Mouse (Mus musculus): ENCODE measurements around the gene Tbkbp1.

The Tbkbp1 gene

DNA sequence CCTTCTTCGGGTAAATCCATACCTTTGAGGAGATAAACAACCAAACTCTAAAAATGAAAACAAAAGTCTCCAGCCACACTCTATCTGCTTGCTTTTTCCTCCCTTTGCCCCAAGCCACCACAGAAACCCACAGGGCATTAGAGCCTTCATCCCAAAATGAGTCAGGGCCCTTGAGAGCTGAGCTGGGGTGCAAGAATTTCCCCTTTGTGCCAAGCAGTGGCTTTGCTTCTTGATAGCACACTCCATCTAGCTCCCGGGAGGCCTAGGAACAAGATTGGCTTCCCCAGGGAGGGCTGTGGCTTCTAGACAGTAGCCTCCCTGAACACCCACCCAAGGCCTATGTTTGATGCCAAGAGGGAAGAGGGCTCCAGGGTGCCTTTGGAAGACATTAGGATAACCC, 19.6 kb downstream of the Tbkbp1 start:
- in situ Hi-C loops (cut with MboI; ENCODE audit: unreplicated experiment in 2 of 2), result no loop called here

DNA sequence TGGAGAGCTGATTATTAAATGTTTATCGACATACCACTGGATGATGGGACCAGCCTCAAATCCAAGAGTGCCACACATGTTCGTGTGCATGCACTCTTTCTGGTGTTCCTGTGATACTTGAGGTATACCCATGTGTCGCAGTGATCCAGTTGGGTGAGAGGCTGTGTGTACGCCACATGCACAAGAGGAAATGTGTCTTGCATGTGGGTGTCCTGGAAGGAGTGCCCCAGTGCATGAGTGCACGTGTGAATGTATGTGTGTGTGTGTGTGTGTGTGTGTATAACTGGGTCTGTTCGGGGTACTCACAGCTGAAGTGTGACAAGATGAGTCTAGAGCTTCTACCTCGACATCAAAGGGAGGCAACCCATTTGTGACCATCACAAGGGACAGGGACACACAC, 21.0 kb downstream of the Tbkbp1 start:
- in situ Hi-C loops (cut with MboI; ENCODE audit: unreplicated experiment in 2 of 2), result no loop called here

DNA sequence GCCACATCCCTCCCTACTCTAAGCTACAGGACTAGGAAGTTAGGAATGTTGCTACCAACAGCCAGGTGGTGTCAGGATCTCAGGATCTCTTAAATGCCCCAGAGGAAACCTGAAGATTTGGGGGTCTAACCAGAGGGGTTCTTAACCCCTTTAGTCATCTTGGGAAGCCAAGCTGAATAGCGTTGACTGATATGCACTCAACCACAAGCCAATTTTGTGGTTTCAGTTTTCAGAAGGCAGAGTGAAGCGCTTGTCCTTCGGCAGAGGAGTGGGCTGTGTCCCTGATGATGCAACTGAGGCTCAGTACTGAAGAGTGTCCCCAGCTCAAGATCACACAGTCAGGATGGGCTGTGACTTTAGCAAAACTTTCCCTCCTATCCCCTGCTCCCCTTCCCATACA, 22.3 kb downstream of the Tbkbp1 start:
- in situ Hi-C loops (cut with MboI; ENCODE audit: unreplicated experiment in 2 of 2), result no loop called here

DNA sequence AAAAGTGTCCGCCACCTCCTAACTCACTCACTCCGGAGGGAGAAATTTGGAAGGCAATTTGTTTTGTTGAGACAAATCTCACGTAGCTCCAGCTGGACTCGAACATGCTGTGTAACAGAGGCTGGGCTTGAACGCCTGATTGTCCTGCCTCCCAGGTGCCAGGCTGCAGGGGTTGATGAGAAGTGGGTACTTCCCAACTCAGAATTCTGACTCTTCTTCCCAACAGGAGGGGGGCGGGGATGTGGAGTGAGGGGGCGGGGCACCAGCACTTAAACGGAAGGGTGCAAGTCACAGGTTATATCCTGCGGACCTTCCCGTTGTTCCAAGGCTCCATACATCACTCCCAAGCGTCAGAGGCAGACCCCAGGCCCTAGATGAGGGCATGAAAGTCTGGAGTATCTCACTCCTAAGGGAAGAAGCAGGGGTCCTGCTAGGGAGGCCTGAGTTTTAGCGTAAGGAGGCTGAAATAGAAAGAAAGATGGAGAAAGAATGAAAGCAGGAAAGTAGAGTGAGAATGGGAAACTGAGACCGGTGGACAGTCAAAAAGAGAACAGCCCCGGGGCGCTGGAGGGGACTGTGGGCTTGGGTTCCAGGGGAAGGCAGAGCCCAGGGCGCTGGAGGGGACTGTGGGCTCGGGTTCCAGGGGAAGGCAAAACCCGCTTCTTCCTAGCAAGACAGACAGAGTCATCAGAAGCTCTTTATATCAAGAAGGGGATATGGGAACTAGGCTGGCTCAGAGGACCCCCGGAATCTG, 23.6 kb downstream of the Tbkbp1 start:
- in situ Hi-C loops (cut with MboI; ENCODE audit: unreplicated experiment in 2 of 2), result no loop called here

DNA sequence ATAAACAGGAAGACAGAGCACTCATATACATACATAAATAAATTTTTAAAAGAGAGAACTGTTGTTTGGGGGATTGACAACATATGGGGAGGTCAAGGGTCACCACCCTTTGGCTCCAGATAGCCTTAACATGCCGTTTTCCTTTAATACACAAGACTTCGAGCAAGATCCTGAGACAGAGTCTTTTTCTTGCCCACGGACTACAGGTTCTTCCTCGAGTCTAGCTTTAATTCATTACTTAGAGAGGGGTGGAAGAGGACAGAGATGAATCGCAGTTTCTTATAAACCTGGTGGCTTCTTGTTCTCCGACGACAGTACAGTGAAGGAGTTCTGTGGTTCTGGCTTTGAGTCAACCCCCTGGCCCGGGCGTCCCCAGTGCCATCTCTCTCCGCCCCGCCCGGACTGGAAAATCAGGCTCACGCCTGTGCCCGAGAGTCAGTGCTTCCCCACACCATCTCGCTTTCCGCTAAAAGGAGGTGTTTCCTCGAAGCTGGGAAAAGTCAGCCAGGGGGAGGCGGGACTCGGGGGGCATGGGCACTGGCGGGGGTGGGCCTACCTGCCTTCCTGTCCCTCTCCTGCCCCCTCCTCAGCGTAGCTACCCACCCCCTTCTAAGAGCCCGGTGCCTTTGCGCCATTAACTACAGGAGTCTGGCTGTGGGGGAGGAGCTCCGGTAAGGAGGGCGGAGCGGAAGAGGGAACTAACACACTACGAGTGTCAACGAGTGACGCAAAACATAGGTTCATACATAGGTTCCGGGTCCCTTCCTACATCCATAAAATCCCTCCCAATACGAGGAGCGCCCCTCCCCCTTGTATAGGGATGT, 24.4 kb downstream of the Tbkbp1 start:
- in situ Hi-C loops (cut with MboI; ENCODE audit: unreplicated experiment in 2 of 2), result no loop called here

DNA sequence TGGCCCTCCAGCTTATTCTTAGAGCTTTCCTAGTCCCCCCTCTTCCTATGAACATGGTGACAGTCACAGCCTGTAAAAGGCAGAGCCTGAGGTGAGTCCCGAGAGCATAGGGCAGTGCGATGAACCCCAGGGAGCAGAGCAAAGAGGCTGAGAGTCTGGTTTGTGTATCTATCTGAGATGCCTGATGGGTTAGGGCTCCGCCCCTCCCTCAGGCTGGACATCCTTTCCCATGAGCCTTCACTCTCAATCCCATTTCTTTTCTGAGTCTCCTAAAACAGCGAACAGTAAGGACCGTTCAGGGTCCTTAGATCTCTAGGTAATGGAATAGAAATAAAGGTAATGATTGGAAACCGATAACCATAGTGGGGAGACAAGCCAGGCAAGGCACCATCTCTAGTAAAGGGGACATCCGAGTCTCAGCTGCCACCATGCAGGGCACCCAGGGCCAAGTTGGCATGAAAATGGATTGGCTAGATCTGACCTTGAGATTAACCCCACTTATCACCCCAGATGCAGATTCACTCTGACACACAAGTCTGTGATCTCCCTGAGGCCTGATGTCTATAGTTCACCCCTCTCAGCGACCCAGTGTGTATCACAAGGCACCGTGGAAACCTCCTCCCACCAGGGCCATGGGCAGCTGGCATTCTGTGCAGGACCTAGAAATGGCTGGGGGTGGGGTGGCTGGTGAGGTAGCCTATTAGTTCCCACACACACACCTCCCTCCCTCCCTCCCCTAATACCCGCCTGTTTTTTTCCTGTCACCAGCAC, 26.8 kb downstream of the Tbkbp1 start:
- in situ Hi-C loops (cut with MboI; ENCODE audit: unreplicated experiment in 2 of 2), result no loop called here

DNA sequence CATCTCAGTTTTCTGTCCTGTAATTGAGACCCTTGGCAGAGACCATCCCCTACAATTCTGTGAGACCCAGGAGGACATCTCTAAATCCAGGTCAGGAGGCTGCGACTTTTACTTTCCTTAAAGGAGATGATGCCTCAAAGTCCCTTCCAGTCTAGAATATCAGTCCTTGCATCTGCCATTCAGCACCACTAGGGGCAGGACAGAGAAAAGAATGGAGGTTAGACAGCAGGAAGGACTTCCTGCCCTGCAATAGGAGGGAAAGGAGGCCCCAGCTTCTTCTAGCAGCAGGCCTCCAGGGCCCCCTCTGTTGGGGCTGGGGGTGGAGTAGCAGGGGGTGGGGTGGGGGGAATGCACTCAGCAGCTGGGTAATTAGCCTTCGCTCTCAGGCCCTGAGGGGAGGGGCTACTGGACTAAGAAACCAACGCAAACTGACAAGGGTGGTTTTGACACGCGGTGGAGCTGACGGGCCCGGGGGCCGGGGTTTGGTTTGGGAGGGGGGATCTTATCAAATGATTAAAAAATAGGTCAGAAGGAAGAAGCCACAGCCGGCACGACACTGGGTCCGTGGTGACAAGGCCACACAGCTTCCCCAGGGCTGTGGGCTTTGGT, 27.9 kb downstream of the Tbkbp1 start:
- in situ Hi-C loops (cut with MboI; ENCODE audit: unreplicated experiment in 2 of 2), result no loop called here

DNA sequence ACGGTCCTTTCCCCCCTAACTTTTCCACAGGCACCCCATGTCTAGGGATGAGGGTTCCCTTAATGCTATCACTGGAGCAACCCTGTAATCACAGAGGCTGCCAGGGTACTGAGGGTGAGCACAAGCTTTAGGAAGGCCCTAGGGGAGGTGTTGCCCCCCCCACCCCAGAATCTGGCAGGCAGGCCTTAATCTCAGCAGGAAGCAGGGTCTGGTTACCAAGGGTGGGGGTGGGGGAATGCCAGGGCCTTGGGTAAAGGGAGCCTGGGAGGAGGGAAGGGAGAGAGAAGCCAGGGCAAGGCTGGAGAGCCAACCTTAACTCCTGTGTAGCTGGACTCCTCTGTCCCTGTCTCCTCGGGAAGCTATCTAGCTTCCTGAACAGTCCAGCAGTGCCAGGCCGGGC, 30.7 kb downstream of the Tbkbp1 start:
- in situ Hi-C loops (cut with MboI; ENCODE audit: unreplicated experiment in 2 of 2), result no loop called here

DNA sequence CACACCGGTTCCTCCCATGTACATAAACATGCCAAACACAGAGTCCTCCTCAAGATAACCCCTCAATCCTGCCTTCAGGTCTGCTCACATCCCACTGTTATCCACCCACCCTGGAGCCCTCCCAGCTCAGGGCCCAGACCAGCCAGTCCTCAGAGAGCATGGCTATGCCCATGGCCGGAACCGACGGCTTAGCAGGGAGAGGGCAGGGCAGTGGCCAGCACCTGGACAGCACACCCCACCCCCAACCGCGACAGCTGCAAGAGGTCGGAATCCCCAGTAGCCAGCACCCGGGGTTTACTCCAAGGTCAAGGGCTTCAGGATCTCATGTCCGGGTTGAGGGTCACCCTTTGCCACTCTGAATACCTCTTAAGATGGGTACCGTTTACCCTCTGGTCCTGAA, 31.1 kb downstream of the Tbkbp1 start:
- in situ Hi-C loops (cut with MboI; ENCODE audit: unreplicated experiment in 2 of 2), result no loop called here

DNA sequence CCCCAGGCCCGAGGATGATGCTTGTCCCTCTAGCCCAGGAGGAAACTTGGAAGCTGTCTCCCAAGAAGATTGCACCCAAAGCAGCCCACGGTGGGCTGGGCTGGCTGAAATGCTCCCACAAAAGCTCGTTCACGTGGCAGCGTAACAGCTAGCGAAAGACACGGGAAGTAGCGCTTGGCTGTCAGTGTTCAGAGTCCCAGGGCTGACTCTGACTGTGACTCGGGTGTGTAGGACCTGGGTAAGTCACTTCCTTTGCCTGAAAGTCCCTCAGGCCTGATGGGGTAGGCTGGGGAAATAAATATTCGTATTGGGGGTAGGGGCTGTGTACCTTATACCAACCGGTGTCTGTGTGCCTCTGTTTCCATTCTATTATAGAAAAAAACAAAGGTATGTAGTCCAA, 35.5 kb downstream of the Tbkbp1 start:
- in situ Hi-C loops (cut with MboI; ENCODE audit: unreplicated experiment in 2 of 2), result no loop called here

DNA sequence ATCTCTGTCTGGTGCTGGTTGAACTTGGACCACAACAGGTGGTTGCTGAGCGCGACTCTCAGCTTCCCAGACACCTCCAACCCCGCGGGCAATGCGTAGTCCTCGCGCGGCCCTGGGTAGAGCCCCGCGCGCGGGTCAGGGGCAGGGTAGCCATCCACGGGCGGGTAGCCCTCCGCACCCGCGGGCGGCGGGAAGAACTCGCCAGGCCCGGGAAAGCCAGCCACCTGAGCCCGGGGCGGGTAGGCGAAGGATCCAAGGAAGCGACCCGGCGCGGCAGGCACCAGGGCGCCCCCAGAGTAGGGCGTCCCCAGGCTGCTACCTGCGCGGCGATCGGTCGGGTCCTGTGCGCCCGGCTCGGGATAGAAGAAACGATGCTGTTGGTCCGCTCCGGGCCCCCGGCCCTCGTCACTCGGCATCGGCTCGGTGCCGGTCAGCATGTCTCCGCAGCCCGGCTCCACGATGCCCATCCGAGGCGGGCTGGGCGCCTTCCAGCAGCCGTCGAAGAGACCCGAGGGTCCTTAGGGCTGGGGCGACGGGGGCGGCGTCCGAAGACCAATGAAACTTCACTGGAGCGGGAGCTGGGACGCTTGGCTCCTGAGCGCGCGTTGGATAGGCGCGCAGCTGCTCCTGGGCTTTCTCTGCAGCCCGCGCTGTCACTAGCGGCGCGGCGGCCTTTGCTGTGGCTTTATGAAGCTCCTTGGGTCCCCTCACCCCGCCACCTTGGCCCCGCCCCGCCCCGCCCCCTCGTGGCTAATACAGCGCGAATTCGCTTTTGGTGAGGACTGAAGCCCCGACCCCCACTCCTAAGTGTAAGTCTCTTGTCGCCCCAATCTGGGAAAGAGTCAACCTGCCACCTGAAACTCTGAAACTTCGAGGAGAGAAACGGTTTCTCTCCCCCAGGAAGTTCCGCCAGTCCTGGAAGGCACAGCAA, 36.4 kb downstream of the Tbkbp1 start, which contains the start of gene Tbx21:
Gene Tbx21 (minus strand): TSS at position 661 of the 931 bp plus-strand sequence.
- in situ Hi-C loops (cut with MboI; ENCODE audit: unreplicated experiment in 2 of 2), result no loop called here

DNA sequence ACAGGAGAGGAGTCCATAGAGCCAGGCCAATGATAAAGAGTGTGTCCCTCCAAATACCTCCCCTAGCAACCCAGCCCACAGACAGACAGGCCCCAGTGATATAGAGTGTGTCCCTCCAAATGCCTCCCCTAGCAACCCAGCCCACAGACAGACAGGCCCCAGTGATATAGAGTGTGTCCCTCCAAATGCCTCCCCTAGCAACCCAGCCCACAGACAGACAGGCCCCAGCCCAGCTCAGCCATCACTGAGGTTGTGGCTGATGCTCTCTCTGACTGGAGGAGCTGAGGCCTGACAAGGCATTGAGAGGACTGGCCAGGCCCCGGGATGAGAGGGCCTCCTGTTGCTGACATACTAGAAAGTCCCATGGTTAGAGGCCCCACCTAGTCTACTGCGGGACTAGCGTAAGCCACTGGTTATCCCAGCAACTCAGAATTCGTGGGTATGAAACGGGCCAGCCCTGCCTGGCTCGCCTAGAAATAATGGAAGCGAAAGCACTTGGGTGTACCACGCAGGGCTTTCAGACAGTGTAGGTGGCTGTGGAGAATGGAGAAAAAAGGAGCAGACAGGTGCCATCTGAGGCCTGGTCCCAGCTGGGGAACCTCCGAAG, 38.7 kb downstream of the Tbkbp1 start:
- in situ Hi-C loops (cut with MboI; ENCODE audit: unreplicated experiment in 2 of 2), result no loop called here

DNA sequence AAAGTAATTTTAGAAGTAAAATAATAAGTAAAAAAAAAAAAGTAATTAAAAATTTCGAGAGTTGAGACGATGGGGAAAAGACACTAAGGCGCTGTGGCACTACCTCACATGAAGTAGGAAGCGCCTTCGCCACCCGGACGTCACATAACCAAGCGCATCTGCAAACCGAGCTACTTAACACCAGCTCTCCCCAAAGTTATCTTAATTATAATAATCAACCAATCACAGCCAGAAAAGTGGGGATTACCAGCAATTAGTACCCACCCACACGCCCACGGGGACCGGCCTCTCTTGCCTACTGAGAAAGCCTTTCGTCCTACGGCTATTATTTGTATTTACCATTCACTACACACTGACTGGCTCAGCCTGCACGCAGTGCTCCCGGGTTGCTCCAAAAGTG, 42.3 kb downstream of the Tbkbp1 start:
- in situ Hi-C loops (cut with MboI; ENCODE audit: unreplicated experiment in 2 of 2), result no loop called here

DNA sequence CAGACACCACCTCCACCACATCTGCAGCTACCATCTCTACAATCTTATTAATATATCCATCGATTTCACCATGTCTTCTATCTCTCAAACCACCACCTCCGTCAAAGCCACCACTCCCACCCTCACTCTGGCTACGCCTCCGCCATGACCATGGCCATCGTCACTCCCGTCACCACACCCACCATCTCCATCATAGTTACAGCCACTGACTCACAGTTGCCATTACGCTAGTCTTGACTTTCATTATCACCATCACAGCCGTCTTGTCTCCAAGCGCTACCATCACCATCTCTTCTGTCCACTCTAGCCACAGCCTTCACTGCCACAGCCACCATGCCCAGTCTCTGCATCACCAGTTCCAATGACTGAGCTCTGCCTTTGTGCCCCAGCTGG, 47.2 kb downstream of the Tbkbp1 start:
- in situ Hi-C loops (cut with MboI; ENCODE audit: unreplicated experiment in 2 of 2), result loop anchor here (5.0 kb wide), 1 partner anchor 43 kb away; no protein-coding TSS in a partner anchor

DNA sequence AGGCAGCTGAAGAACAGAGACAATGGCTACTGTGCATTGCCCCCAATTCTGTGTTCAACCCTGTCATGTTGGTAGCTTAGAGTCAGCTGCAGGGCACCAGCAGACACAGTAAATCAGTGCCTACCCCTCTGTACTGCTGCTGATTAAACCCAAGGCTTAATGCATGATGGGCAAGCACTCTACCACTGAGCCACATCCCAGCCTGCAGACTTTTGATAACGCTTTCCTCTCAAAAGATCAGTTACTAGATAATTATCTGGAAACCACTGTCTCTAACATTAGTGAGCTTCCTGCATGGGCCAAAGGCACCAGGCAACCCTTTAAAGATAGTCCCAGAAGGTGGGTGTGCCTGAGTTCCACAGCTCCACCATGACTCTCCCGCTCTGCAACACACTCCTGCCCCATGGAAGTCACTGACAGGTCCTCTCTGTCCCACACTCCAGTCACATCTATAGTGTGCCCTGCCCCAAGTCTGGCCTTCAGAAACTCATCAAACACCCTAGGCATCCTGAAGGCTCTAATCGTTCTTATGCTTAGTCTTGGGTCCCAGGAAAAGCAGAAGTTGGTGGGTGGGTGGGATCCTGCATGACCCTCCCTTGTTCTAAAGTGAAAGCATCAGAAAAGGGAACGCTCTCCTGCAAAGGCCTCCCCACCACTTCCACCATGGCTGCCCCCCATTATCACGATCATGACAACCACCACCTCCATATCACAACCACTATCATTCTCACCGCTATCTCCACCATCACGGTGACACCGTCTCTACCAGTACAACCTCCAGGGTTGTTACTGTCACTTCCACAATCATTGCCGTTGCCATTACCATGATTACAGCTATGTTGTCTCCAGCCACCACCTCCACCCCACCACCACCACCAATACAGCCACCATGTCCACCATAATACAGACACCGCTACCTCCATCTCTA, 47.9 kb downstream of the Tbkbp1 start:
- in situ Hi-C loops (cut with MboI; ENCODE audit: unreplicated experiment in 2 of 2), result loop anchor here (5.0 kb wide), 1 partner anchor 44 kb away; no protein-coding TSS in a partner anchor

DNA sequence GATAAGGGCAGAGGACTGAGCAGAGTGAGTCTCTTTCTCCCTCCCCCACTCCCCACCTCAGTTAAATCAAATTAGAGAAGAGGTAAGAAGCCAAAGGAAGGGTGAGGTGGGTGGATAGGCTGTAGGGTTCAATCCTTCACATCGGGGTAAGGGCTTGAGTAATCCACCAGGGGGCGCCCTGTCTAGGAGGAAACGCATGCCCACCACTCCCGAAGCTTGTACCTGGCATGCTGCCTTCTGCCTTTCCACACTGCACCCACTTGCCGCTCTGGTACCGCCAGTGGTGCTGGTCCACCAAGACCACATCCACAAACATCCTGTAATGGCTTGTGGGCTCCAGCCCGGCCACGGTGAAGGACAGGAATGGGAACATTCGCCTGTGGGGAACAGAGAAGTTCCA, 49.6 kb downstream of the Tbkbp1 start:
- in situ Hi-C loops (cut with MboI; ENCODE audit: unreplicated experiment in 2 of 2), result loop anchor here (5.0 kb wide), 1 partner anchor 46 kb away; no protein-coding TSS in a partner anchor

DNA sequence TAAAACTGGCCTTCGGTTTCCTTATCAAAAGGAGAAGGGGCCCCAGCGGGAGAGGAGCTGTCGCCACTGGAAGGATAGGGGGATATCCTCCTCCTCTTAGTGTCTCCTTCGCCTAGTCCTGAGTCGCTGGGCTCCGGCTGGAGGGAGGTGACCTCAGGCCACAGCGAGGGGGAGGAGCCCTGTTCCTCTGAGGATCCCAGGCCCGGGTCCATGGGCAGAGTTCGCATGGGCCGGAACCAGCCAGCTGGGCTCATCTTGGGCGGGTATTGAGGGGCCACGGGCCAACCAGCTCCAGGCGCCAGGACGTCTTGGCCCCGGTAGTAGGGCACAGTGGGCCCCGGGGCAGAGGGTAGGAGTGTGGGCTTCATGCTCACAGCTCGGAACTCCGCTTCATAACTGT, 52.5 kb downstream of the Tbkbp1 start:
- in situ Hi-C loops (cut with MboI; ENCODE audit: unreplicated experiment in 2 of 2), result no loop called here

DNA sequence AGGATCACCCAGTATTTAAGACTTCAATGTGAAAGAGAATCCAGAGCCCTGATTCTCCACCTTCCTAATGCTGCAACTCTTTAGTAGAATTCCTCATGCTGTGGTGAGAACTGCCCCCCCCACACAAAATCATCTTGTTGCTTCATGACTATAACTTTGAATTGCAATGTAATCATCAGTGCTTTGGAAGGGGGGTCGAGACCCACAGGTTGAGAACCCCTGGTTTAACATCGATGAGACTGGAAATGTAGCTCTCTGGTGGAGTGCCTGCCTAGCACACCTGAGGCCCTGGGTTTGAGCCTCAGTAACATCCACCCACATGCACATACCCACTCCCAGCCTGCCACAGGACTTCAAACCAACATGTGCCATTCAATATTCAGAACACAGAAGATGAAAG, 56.7 kb downstream of the Tbkbp1 start:
- in situ Hi-C loops (cut with MboI; ENCODE audit: unreplicated experiment in 2 of 2), result no loop called here
